Mouse (Mus musculus): ENCODE results near the gene Pan3. TPM values are rescaled to one million over a fixed set of nuclear protein-coding genes. Genes with fewer than 3 reads are reported as not detected.
A peak's percentile ranks its signal among the peaks of the same experiment; 100 is the strongest.

Pan3 gene
- polyA plus RNA-seq, 1 experiment from 2014 or later, result 41.6 TPM

DNA sequence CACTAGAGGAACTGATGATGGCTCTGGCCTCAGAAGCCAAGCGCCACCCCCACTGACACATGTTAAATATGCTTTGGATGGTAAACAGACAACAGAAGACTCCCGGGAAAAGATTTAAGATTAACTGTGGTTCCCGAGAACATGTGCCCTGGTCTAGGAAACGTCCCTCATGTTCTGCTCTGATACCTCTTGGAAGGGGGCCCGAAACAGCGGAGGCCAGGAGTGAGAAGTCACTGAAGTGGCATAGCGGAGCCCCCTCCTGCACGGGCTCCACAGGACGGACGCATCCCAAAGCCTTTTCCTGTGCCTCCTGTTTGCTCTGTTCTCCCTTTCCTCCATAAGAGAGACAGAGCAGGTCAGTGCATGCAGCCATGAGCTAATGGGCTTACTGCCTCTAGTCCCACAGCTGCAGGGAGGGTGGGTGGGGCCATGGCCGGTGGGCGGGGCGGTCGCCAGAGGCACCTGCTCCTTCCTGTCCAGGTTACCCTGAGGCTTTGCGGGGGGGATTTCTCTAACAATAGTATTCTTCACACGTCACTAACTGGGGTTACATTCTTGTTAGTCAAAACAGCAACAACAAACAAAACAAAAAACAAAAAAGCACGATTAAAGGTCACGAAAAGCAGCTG is 133.7 kb downstream of the Pan3 start:
- H3K9ac ChIP-seq, result no peak overlapping the region
- 62% methylated on average over 18 of the region's 18 CpGs for WGBS

DNA sequence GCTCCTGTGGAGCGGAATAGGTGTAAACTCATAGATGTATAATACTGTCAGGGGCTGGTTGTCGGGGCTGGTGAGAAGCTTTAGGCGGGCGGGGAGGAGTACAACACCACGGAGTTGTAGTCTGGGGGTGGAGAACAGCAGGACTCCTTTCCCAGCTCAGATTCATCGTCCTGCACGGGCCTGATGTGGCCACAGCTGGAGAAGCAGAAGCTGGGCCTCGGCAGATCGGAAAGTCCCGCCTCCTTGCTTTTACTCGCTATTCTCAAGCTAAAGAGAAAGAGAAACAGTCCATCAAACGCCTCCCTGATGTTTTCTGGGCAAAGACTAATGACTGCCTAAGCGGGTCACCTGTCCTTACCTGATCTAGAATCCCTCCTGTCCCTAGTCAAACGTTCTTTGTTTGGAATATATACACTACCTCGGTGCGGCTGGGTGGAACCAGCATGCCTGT is 134.2 kb downstream of the Pan3 start:
- no peak for ATAC-seq (ENCODE audit: extremely low read depth, insufficient number of reproducible peaks, low FRiP score, low TSS enrichment)
- Histone ChIP-seq H3K4me3 (no peak overlapping the region), H3K27ac (replicated peaks) (no peak overlapping the region), H3K36me3 (no peaks in the 10 kb centered on the region), H3K9ac (no peak overlapping the region), H3K4me1 (no peaks in the 10 kb centered on the region), H3K9me3 (no peaks in the 10 kb centered on the region), H3K4me2 (peak overlapping the region; percentile 42), H3K27me3 (replicated peaks) (no peaks in the 10 kb centered on the region)
- WGBS, result 33% methylated on average over 16 of the region's 16 CpGs

More for the DNA sequence above, 133.7 kb downstream of the Pan3 start:
- H3K36me3 ChIP-seq, result no peaks in the 10 kb centered on the region
- peak overlapping the region; percentile 42 for H3K4me2 ChIP-seq
- no peaks in the 10 kb centered on the region for H3K4me1 ChIP-seq
- no peaks in the 10 kb centered on the region for H3K27me3 ChIP-seq (replicated peaks)
- no peak overlapping the region for H3K27ac ChIP-seq (replicated peaks)
- ATAC-seq (ENCODE audit: extremely low read depth, insufficient number of reproducible peaks, low FRiP score, low TSS enrichment), result no peak
- no peak overlapping the region for H3K4me3 ChIP-seq
- no peaks in the 10 kb centered on the region for H3K9me3 ChIP-seq

DNA sequence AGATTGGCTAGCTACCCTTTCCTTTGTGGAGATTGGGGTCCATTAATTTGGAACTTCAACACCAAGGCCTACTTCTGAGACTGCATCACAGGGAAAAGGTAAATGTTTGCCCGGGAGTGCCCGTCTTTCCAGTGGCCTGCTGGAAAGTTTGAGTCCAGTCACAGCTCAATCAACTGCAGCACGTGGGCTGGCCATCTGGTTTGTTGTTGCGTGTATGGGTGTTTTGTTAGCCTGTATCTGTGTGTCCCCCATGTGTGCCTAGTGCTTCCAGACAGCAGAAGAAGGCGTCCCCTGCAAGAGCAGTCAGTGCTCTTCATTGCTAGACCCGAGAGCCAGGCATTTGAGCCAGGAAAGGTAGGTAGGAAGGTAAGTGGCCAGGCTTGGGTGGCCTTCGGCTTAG is 135.5 kb downstream of the Pan3 start:
- Histone ChIP-seq H3K36me3 (no peaks in the 10 kb centered on the region), H3K9ac (no peak overlapping the region), H3K9me3 (no peaks in the 10 kb centered on the region), H3K4me2 (no peak overlapping the region), H3K4me1 (no peaks in the 10 kb centered on the region), H3K27me3 (replicated peaks) (no peaks in the 10 kb centered on the region), H3K27ac (replicated peaks) (no peak overlapping the region), H3K4me3 (no peak overlapping the region)
- ATAC-seq (ENCODE audit: extremely low read depth, insufficient number of reproducible peaks, low FRiP score, low TSS enrichment), result no peak
- WGBS, result 77% methylated on average over 7 of the region's 7 CpGs

DNA sequence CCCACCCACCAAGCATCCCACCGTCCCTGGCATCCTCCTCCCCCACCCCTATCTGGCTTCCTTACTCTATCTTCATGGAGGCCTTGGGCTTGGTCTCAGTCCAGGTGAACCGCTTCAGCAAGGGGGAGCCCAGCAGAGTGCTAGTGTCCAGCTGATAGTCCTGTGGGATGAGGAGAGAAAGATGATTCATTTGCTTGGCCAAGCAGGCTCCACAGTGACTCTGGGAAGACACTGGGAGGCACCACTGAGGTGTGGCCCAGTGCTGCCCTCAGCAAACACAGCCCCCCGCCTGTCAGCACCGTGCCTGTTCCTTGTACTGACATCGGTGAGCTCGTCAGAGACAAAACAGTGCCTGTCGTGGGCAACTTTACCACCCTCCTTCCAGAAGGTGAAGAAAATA is 136.4 kb downstream of the Pan3 start:
- WGBS, result 39% methylated on average over 7 of the region's 7 CpGs

DNA sequence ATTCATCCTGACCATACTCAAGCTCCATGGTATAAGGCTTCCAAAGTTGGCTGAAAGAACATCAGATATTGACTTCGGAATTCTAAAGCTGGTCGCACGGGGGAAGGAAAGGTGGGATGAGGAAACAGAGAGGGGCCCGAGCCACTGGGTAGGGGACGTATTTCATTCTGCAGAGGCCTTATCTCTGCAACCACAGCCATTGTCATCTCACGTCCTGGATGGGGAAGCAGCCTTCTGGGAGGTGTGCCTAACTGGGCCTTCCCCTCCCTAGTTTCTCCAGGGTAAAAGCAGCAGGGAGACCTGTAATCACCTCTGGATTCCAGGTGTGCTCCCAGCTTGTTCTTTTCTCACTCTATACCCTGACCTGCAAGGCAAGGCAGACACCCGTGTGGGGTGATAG is 142.7 kb downstream of the Pan3 start:
- H3K4me1 ChIP-seq, result peaks cover 7% of the 10 kb centered on the region
- H3K9me3 ChIP-seq, result no peaks in the 10 kb centered on the region
- H3K27me3 ChIP-seq (replicated peaks), result no peaks in the 10 kb centered on the region; the same call in 1 of the 2 replicates
- no peaks in the 10 kb centered on the region for H3K36me3 ChIP-seq
- WGBS, result 61% methylated on average over 7 of the region's 7 CpGs
- ATAC-seq (ENCODE audit: extremely low read depth, insufficient number of reproducible peaks, low FRiP score, low TSS enrichment), result no peak
- no peak overlapping the region for H3K4me2 ChIP-seq
- no peak overlapping the region for H3K27ac ChIP-seq (replicated peaks)
- no peak overlapping the region for H3K9ac ChIP-seq
- H3K4me3 ChIP-seq, result no peak overlapping the region

More for the DNA sequence above, 136.4 kb downstream of the Pan3 start:
- Histone ChIP-seq H3K4me2 (no peak overlapping the region), H3K4me3 (no peak overlapping the region), H3K4me1 (no peaks in the 10 kb centered on the region), H3K9me3 (no peaks in the 10 kb centered on the region), H3K27ac (replicated peaks) (no peak overlapping the region), H3K27me3 (replicated peaks) (no peaks in the 10 kb centered on the region), H3K9ac (no peak overlapping the region), H3K36me3 (no peaks in the 10 kb centered on the region)
- no peak for ATAC-seq (ENCODE audit: extremely low read depth, insufficient number of reproducible peaks, low FRiP score, low TSS enrichment)

DNA sequence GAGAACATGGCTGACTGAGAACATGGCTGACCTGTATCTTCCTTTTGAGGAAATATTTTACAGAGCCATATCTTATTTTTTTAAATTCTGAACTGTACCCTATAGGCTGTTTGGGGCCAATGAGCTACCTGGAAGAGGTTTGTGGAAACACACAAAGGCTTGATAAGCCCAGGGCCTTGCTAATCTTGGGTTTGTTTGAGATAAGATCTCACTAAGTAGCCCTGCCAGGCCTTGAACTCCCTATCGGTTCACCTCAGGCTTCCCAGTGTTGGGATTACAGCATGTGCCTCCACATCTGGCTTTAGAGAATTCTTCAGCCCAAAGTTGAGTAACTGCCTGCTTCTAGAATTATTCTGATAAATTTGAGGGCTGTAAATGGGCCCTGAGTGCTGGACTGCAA is 143.6 kb downstream of the Pan3 start:
- Histone ChIP-seq H3K4me2 (no peak overlapping the region), H3K4me3 (no peak overlapping the region), H3K27ac (replicated peaks) (no peak overlapping the region), H3K4me1 (peaks cover 7% of the 10 kb centered on the region), H3K27me3 (replicated peaks) (no peaks in the 10 kb centered on the region; the same call in 1 of the 2 replicates), H3K9me3 (no peaks in the 10 kb centered on the region), H3K9ac (no peak overlapping the region), H3K36me3 (no peaks in the 10 kb centered on the region)
- ATAC-seq (ENCODE audit: extremely low read depth, insufficient number of reproducible peaks, low FRiP score, low TSS enrichment), result no peak
- 55% methylated on average over 1 of the region's 1 CpGs for WGBS

DNA sequence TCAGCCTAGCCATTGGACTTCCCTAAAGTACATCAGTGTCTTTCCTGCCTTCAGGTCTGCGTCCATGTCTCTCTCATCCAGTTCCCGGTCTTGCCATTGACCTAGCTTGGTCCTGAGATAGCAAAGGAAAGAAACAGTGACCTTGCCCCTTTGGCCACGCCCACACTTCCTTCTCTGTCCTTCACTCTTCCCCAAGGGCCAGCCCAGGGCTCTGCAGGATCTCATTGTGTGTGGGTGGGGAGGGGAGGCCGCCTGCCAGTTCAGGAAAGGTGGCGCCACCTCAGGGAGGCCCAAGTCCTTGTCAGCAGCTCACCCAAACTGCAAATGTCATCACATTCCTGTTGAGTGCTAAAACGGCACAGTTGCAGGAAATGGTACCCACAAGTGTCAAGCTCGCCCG is 144.6 kb downstream of the Pan3 start:
- Histone ChIP-seq H3K27ac (replicated peaks) (no peak overlapping the region), H3K4me2 (no peak overlapping the region), H3K9ac (no peak overlapping the region), H3K4me1 (peaks cover 7% of the 10 kb centered on the region), H3K9me3 (no peaks in the 10 kb centered on the region), H3K27me3 (replicated peaks) (no peaks in the 10 kb centered on the region; the same call in 1 of the 2 replicates), H3K4me3 (no peak overlapping the region), H3K36me3 (no peaks in the 10 kb centered on the region)
- WGBS, result 30% methylated on average over 8 of the region's 8 CpGs
- ATAC-seq (ENCODE audit: extremely low read depth, insufficient number of reproducible peaks, low FRiP score, low TSS enrichment), result no peak

DNA sequence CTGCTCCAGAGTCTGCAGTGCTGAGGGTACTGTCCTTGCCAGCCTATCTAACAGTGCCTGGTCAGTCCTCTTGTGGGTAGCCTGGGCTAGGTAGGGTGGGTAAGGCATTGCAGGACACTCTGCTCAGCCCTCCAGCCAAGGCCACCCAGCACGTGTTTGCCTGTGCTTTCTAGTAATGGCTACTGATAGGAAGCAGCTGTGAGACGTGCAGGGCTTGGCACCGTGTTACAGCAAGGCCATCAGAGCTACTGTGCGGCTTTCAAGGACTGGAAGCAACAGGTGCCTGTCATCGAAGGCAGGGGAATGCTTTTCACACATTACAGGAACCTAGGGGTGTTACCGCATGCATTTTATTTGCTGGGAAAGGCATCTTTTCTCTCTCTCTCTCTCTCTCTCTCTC is 147.0 kb downstream of the Pan3 start:
- Histone ChIP-seq H3K27ac (replicated peaks) (no peak overlapping the region), H3K9ac (no peak overlapping the region), H3K9me3 (no peaks in the 10 kb centered on the region), H3K27me3 (replicated peaks) (no peaks in the 10 kb centered on the region; the same call in 1 of the 2 replicates), H3K4me2 (no peak overlapping the region), H3K4me1 (peaks cover 7% of the 10 kb centered on the region), H3K36me3 (peaks cover 3% of the 10 kb centered on the region; the same call in 1 of the 2 replicates), H3K4me3 (no peak overlapping the region)
- ATAC-seq (ENCODE audit: extremely low read depth, insufficient number of reproducible peaks, low FRiP score, low TSS enrichment), result no peak
- 41% methylated on average over 6 of the region's 6 CpGs for WGBS

DNA sequence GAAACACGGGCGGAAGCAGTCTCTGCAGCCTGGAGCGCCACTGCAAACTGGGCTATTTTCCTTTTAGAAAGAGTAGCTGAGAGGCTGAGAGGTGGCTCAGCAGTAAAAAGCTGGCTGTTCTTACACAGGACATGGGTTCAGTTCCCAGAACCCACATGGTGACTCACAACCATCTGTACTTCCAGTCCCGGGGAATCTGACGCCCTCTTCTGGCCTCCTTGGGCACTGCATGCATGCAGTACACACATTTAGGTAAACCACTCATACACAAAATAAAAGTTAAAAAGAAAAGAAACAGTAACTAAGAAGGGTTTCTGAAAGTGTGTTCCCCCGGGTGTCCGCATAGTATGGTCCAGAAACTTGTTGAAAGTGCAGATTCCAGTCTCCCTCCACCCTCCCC is 149.2 kb downstream of the Pan3 start:
- Histone ChIP-seq H3K27ac (replicated peaks) (no peak overlapping the region), H3K9me3 (no peaks in the 10 kb centered on the region), H3K9ac (no peak overlapping the region), H3K4me1 (peaks cover 7% of the 10 kb centered on the region), H3K4me3 (no peak overlapping the region), H3K36me3 (peaks cover 9% of the 10 kb centered on the region; the same call in 1 of the 2 replicates), H3K27me3 (replicated peaks) (no peaks in the 10 kb centered on the region; the same call in 1 of the 2 replicates), H3K4me2 (no peak overlapping the region)
- no peak for ATAC-seq (ENCODE audit: extremely low read depth, insufficient number of reproducible peaks, low FRiP score, low TSS enrichment)
- WGBS, result 85% methylated on average over 7 of the region's 7 CpGs

DNA sequence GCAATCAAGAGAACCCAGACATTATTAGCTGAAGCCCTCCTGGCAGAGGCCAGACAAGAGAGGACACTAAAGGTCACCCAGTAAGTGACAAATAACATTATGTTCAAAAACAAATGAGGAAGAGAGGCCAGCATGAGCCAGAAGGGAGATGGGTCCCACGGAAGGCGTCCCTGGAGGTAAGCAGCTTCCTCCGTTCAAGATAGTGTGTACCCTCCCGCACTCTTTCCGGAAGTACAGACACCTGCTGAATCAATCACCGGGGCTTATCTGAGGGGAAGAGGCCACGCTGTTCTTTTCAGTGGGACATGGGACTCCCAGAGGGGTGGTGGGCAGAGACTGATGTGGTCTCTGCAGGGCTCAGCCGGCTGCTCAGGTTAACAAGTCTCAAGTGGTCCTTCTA is 149.7 kb downstream of the Pan3 start:
- no peak for ATAC-seq (ENCODE audit: extremely low read depth, insufficient number of reproducible peaks, low FRiP score, low TSS enrichment)
- H3K4me2 ChIP-seq, result no peak overlapping the region
- peaks cover 9% of the 10 kb centered on the region; the same call in 1 of the 2 replicates for H3K36me3 ChIP-seq
- H3K9ac ChIP-seq, result no peak overlapping the region
- H3K27me3 ChIP-seq (replicated peaks), result no peaks in the 10 kb centered on the region; the same call in 1 of the 2 replicates
- no peak overlapping the region for H3K27ac ChIP-seq (replicated peaks)
- WGBS, result 66% methylated on average over 8 of the region's 8 CpGs
- no peaks in the 10 kb centered on the region for H3K9me3 ChIP-seq
- no peak overlapping the region for H3K4me3 ChIP-seq
- H3K4me1 ChIP-seq, result peaks cover 2% of the 10 kb centered on the region

DNA sequence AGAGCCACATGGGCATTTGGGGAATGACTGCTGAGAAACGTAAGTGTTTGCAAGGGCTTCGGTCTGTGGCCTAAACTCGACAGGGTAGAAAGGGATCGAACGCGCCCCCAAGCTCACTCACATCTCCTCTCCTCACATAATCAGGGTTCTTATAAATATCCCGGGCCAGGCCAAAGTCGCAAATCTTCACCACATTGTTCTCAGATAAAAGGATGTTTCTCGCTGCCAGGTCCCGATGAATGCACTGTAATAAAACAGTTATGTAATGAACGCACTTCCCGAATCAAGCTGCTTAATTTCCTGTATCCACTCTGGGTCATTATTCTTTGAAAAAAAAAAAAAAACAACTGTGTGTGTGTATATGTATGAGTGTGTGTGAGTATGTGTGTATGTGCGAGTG is 150.2 kb downstream of the Pan3 start:
- peaks cover 9% of the 10 kb centered on the region; the same call in 1 of the 2 replicates for H3K36me3 ChIP-seq
- ATAC-seq (ENCODE audit: extremely low read depth, insufficient number of reproducible peaks, low FRiP score, low TSS enrichment), result no peak
- H3K9me3 ChIP-seq, result no peaks in the 10 kb centered on the region
- no peaks in the 10 kb centered on the region for H3K4me1 ChIP-seq
- H3K4me3 ChIP-seq, result no peak overlapping the region
- H3K9ac ChIP-seq, result no peak overlapping the region
- H3K27ac ChIP-seq (replicated peaks), result no peak overlapping the region
- WGBS, result 82% methylated on average over 13 of the region's 13 CpGs
- no peaks in the 10 kb centered on the region; the same call in 1 of the 2 replicates for H3K27me3 ChIP-seq (replicated peaks)
- H3K4me2 ChIP-seq, result no peak overlapping the region

DNA sequence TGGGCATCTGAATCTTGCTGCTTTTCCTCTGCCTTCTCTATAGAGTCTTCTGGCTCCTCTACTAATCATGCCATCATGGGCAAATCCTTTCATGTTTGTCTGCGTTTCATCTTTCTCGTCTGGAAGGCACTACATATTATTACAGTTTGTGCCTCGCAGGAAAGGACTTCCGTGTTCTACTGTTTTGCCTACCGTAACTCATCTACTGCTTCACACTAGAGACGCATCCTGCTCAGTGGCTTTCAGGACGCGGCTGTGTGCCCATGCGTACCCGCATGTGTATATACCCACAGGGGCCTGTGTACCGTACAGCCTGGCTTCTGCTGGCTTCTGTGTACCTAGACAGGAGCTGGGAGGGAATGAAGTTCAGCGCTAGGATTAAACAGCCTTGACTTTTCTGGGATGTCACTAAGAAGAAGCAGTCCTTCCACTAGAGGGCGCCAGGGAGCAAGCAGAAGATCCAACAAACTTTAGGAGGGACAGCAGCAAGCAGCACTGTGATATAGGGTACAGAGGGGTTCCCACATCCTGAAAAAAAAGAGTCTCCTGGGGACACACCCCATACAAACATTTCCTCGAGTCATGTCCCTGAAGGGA is 153.8 kb downstream of the Pan3 start:
- H3K36me3 ChIP-seq, result peaks cover 12% of the 10 kb centered on the region; the same call in 1 of the 2 replicates
- no peaks in the 10 kb centered on the region for H3K4me1 ChIP-seq
- peak overlapping the region; percentile 53 for H3K4me2 ChIP-seq
- WGBS, result 42% methylated on average over 14 of the region's 14 CpGs
- no peaks in the 10 kb centered on the region for H3K9me3 ChIP-seq
- H3K9ac ChIP-seq, result no peak overlapping the region
- no peaks in the 10 kb centered on the region for H3K27me3 ChIP-seq (replicated peaks)
- no peak for ATAC-seq (ENCODE audit: extremely low read depth, insufficient number of reproducible peaks, low FRiP score, low TSS enrichment)
- no peak overlapping the region for H3K27ac ChIP-seq (replicated peaks)
- peak overlapping the region; percentile 27 for H3K4me3 ChIP-seq

All from heart, embryonic 13.5 days (tissue).